Mouse (Mus musculus) cerebellum, adult 9-10 months (tissue): ENCODE results near the gene Nudt14.

Experiments
- DNase-seq: peaks from one replicate; pipeline ENCODE4 v3.0.0; 2022

The Nudt14 gene

DNA sequence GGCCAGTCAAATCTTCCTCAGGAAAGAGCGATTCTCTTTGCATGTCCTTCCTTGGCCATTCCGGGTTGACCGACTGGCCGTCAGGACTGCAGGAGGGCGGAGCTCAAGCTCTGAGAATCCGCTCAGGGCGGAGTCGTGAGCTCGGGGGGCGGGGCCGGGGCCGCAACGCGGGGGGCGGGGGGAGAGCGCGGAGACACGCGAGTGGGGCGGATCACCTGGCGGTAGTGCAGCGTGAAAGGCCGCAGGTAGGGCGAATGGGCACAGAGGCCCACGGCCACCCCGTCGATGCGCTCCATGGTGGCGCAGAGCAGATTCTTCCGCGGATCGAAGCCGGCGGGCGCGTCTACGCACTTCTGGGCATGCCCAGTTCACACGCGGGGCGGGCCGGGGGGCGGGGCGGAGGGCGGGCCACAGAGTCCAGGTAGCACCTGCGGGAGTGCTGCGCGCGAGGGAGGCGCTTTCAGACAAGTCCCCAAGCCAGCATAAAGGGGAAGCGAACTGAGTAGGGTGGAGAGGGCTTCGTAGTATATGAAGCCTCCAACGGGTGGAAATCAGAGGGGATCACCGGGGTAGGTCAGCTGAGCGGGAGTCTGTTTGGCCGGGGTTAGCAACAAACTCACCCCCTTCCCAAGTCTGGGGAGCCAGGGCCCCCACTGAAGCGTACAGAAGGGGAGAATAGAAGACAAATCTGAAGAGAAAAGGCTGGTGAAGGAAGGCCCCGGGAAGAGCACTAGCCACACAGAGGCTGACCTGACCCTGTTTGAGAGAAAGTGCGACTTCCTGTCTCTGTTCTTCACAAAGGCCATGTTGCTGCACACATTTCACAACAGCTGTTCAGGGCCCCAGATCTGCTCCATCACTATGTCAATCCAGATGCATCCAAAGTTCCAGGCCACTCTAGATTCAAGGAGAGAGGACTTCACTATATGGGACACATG is at the start of gene Nudt14:
TSS of gene Nudt14 (minus strand) at position 349 of the 938 bp plus-strand sequence.
- peak; percentile 73 for DNase-seq

DNA sequence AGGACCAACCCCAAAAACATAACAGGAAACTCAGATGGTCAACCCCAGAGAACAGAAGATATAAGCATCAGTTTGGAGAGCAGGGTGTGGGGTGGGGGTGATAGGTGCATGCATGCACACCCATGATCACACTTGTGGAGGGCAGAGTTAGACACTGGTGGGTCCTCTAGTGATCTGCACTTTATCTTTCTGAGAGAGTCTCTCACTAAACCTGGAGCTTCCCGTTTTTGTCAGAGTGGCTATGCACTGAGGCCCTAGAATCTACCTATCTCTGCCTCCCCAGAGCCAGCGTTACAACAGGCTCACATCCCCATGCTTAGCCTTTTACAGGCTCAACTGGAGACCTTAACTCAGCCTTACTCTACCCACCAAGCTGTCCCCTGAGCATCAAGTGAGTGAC is 49.5 kb upstream of the Nudt14 start:
- DNase-seq, result no peak

DNA sequence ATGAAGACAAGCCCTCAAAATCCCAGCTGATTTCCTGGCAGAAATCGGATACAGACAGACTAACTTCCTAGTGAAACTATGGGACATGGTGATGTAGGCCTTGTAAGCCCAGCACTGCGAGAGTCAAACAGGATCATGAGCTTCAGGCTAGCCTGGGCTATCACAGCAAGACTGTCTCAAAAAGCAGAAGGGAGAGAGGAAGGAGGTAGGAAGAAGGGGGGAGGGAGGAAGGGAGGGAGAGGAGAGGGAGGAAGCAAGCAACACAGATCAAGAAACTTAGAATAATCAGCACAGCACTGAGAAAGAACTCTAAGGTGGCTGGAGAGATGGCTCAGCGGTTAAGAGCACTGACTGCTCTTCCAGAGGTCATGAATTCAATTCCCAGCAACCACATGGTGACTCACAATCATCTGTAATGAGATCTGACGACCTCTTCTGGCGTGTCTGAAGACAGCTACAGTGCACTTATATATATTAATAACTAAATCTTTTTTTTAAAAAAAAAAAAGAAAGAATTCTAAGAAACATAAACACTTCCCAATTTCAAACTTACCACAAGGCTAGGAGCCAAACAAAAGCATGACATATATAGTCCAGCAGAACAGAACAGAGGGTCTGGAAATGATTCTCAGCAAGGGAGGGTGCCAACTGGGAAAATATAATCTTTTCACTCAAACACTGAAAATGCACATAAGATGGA is 48.9 kb upstream of the Nudt14 start:
- DNase-seq, result no peak

- no peak for DNase-seq
Observed at GRCm38 (mm10) chr12:112987877-112988276, 46.0 kb upstream of the Nudt14 start.

- no peak for DNase-seq
Observed at GRCm38 (mm10) chr12:112985346-112985745, 43.4 kb upstream of the Nudt14 start.

GRCm38 (mm10) chr12:112982031-112982430 is 40.1 kb upstream of the Nudt14 start:
- DNase-seq, result no peak

- DNase-seq, result no peak
Observed at GRCm38 (mm10) chr12:112977156-112977555, 35.2 kb upstream of the Nudt14 start.

DNA sequence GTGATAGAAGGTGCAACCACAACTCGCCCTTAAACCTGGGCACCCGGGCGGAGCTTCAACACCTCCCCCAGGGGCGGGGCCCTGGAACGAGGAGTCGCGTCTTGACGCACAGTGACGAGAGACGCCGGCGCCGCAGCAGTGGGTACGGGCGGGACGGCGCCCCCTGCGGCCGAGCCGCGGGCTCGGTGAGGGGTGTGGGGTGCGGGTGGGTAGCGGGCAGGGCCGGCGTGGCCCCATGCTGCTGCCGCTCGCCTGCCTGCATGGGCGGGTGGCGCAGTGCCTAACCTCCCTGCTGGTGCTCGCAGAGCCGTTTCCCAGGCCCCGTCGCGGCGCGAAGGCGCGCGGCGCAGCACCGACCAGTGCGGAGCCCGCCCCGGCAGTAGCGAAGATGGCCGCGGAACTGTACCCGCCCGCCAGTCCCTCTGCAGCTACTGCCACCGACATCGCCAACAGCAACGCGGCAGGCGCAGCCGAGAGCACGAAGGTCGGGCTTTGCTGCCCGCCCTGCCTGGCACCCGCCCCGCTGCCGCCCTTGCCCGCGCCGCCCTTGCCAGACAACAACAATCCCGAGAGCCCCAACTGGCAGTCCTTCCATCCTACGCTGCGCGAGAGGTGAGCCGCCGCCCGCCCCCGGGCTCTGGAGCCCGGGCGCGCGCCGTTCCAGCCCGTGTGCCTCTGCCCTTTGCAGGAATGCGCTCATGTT is 34.6 kb upstream of the Nudt14 start, which contains the start of gene Btbd6:
TSS of gene Btbd6 (plus strand) at position 112 of the 703 bp plus-strand sequence.
- DNase-seq, result peak; percentile 94

GRCm38 (mm10) chr12:112974736-112975135 is 32.8 kb upstream of the Nudt14 start:
- no peak for DNase-seq

- DNase-seq, result no peak
Observed at GRCm38 (mm10) chr12:112969616-112970015, 27.7 kb upstream of the Nudt14 start.

DNA sequence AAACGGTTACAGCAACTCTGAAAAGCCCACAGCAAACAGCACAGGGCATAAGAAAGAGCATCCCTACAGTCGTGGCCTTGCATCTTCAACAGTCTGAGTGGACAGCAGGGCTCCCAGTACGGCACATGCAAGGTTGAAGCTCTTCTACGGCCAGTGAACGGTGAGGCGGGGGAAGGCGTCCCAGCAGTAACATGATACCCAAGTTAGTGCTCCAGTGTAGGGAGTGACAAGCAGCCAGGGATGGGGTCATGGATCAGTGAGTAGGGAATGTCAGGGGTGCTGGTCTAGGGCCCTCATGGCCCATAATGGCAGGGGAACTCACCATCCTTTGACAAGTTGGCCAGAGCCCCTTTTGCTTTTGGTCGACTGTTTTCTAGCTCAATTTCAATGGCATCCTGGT is 27.0 kb upstream of the Nudt14 start:
- no peak for DNase-seq

GRCm38 (mm10) chr12:112965783-112966182 is 23.9 kb upstream of the Nudt14 start:
- no peak for DNase-seq

GRCm38 (mm10) chr12:112961872-112962271 is 19.9 kb upstream of the Nudt14 start:
- peak; percentile 39 for DNase-seq

- peak; percentile 81 for DNase-seq
Observed at GRCm38 (mm10) chr12:112961428-112961827, 19.5 kb upstream of the Nudt14 start.

GRCm38 (mm10) chr12:112959421-112959820 is 17.5 kb upstream of the Nudt14 start:
- no peak for DNase-seq

- peak; percentile 39 for DNase-seq
Observed at GRCm38 (mm10) chr12:112958303-112958702, 16.4 kb upstream of the Nudt14 start.

GRCm38 (mm10) chr12:112955800-112956199 is 13.9 kb upstream of the Nudt14 start:
- peak; percentile 89 for DNase-seq

DNA sequence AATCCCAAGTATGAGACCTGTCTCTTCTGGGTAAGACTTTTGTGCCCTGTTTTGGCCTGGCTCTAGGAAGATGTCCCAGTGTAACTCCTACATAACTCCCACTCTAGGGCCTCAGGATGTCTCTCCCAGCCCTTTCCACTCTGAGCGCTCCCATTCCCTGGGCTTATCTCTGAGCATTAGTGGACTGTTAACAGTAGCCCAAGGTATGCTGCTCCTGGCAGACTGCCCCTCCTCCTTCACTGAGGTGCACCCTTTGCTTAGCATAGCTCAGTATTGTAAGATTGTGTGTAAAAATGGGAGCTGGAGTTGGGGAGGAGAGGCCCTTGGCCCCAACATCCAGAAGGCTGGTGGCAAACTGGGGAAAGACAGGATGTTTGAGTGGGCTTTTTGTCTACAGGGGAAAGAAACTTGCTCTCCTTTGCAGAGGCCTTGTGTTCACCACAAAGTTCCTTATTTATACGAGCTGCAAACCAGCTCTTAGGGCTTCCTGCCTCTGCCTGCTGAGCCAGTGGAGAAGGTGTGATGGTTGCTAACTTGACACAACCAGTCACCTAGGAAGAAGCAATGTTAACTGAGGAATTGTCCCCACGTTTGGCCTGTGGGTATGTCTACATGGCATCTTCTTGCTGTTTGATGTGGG is 11.1 kb upstream of the Nudt14 start:
- DNase-seq, result peak; percentile 37

DNA sequence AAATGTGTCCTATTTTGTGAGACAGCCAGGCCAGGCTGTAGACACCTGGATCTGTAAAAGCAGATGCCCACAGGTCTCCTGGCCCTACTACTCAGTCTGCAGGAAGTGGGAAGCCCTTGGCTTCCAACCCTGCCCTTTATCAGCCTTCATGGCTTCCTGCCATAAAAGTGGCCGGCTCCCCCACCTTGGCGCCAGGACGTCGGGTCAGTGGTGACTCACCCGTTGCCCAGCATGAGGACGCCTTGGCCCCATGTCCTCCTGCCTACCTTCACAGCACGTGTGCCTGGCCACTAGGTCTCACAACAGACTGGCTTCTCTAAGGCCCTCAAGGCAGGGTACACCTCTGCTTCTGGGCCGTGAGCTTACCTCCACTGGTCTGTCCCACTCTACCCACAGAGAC is 10.5 kb upstream of the Nudt14 start:
- DNase-seq, result peak; percentile 60

- DNase-seq, result no peak
Observed at GRCm38 (mm10) chr12:112951150-112951842, 9.4 kb upstream of the Nudt14 start.

GRCm38 (mm10) chr12:112950761-112951129 is 8.8 kb upstream of the Nudt14 start:
- peak; percentile 70 for DNase-seq
